Mouse (Mus musculus) left cerebral cortex, postnatal 14 days (tissue): ENCODE data around the gene Vmn1r148. TPM values are rescaled to one million over a fixed set of nuclear protein-coding genes. Genes with fewer than 3 reads are reported as not detected.
"Not testable (repeated sequence)": the region's sequence is repeated elsewhere in the genome, so short reads cannot be mapped to it uniquely, and the experiment has no call there.

Experiments used
- DNase-seq, 2 experiments: peaks; one replicate each; pipeline ENCODE4 v3.0.0; 2021 to 2022; ENCODE audit warnings: low spot score in 2 of 2, mixed read lengths in 1 of 2
- intact Hi-C: fragments of 180-260 bp; cut with DNase I; formaldehyde crosslinking; loops from one replicate; pipeline ENCODE4 v1.15.1; 2025
- long read RNA-seq, 2 experiments: library from polyadenylated mRNA; stranded (forward); transcript quantifications; one replicate each; pipeline ENCODE4 v2.0.0; 2021
- total RNA-seq, 2 experiments: library from RNA; stranded (reverse); gene quantifications; 2 replicates each; pipeline ENCODE4 v1.2.3; 2021

Vmn1r148 gene
- total RNA-seq: not detected
- long read RNA-seq, experiment 1: 0 reads
- long read RNA-seq, experiment 2: 0 reads

- intact Hi-C loops, DNase-seq: not testable (repeated sequence)
Observed at GRCm38 (mm10) chr7:22413283-22413682, at the start of gene Vmn1r148. Gene Vmn1r148 (plus strand): TSS chr7:22413583.

DNA sequence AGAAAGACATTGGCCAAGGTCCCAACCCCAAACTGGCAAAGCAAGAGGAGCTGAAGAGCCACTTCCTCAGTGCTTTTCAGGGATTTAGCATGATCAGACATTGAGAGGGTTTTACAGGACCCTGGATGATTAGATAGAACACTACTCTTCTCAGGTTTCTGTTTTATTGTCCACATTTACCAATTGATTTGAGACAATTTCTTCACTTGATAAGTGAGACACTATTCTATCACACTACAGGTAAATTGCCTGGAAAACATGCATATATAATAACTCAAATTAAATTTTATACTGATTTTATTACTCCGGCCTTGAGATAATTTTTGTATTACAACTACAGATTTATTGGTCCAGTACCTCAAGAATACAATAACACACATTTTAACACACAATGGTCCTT lies 42.4 kb upstream of the Vmn1r148 start, which contains the start of gene Gm8660:
Gene Gm8660 (minus strand): TSS at position 101 of the 400 bp plus-strand sequence.
- intact Hi-C loops, DNase-seq: not testable (repeated sequence)

DNA sequence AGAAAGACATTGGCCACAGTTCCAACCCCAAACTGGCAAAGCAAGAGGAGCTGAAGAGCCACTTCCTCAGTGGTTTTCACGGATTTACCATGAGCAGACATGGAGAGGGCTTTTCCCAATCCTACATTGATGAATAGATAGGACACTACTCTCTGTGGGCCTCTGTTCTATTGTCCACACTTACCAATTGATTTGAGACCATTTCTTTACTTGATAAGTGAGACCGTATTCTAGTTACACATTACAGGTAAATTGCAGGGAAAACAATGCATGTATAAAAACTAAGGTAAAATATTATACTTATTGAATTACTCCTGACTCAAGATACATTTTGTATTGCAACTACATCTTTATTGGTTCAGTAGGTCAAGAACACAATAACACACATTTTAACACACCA lies 24.7 kb downstream of the Vmn1r148 start, which contains the start of gene Vmn1r149:
Gene Vmn1r149 (minus strand): TSS at position 101 of the 400 bp plus-strand sequence.
- intact Hi-C loops: not testable (repeated sequence)

DNA sequence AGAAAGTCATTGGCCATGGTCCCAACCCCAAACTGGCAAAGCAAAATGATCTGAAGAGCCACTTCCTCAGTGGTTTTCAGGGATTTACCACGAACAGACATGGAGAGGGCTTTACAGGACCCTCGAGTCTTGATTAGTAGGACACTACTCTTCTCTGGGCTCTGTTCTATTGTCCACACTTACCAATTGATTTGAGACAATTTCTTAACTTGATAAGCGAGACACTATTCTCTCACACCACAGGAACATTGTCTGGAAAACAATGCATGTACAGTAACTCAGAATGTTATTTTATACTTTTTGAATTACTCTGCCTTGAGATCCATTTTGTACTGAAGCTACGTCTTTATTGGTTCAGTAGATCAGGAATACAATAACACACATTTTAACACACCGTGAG lies 50.6 kb downstream of the Vmn1r148 start, which contains the start of gene Gm10665:
Gene Gm10665 (minus strand): TSS at position 101 of the 400 bp plus-strand sequence.
- DNase-seq, intact Hi-C loops: not testable (repeated sequence)

More for the DNA sequence above, 24.7 kb downstream of the Vmn1r148 start, which contains the start of gene Vmn1r149:
- DNase-seq: not testable (repeated sequence)

Other genes with a start within 250 kb of the Vmn1r148 start
- gene Vmn1r142, start 249.5 kb upstream of the Vmn1r148 start, total RNA-seq: not detected
- not detected for gene Vmn1r143, start 224.2 kb upstream of the Vmn1r148 start, total RNA-seq
- gene Gm8653, start 212.3 kb upstream of the Vmn1r148 start, total RNA-seq: not detected
- gene Gm8453, start 184.1 kb upstream of the Vmn1r148 start, total RNA-seq: not detected
- gene Gm4187, start 83.9 kb upstream of the Vmn1r148 start, total RNA-seq: not detected
- not detected for gene Gm8660, start 42.5 kb upstream of the Vmn1r148 start, total RNA-seq
- gene Vmn1r149, start 24.6 kb downstream of the Vmn1r148 start, total RNA-seq: not detected
- gene Gm10665, start 50.5 kb downstream of the Vmn1r148 start, total RNA-seq: not detected
- not detected for gene Vmn1r151, start 86.1 kb downstream of the Vmn1r148 start, total RNA-seq
- not detected for gene Vmn1r152, start 109.4 kb downstream of the Vmn1r148 start, total RNA-seq
- not detected for gene Gm8677, start 121.3 kb downstream of the Vmn1r148 start, total RNA-seq
- gene Gm4201, start 151.8 kb downstream of the Vmn1r148 start, total RNA-seq: not detected
- not detected for gene Gm4565, start 174.5 kb downstream of the Vmn1r148 start, total RNA-seq
- gene Vmn1r155, start 244.4 kb downstream of the Vmn1r148 start, total RNA-seq: not detected